Mouse (Mus musculus): ENCODE measurements around the gene Ubxn10.

Ubxn10 gene

GRCm38 (mm10) chr4:138734105-138734504, 2.9 kb downstream of the Ubxn10 start:
- DNase-seq (ENCODE audit: low spot score), result no peak

- no peak for DNase-seq (ENCODE audit: low spot score)
These were observed 7.8 kb downstream of the Ubxn10 start for GRCm38 (mm10) chr4:138729018-138729703.

GRCm38 (mm10) chr4:138725751-138726150, 11.2 kb downstream of the Ubxn10 start:
- DNase-seq (ENCODE audit: low spot score), result no peak

- DNase-seq (ENCODE audit: low spot score), result peak; percentile 27
These were observed 11.9 kb downstream of the Ubxn10 start for GRCm38 (mm10) chr4:138725127-138725461.

GRCm38 (mm10) chr4:138724354-138725126, 12.4 kb downstream of the Ubxn10 start, which contains the start of gene Pla2g2c:
Gene Pla2g2c, plus strand, starts transcription at chr4:138724792.
- no peak for DNase-seq (ENCODE audit: low spot score)

GRCm38 (mm10) chr4:138723493-138724281, 13.3 kb downstream of the Ubxn10 start:
- no peak for DNase-seq (ENCODE audit: low spot score)

GRCm38 (mm10) chr4:138719264-138719596, 17.7 kb downstream of the Ubxn10 start:
- no peak for DNase-seq (ENCODE audit: low spot score)

- no peak for DNase-seq (ENCODE audit: low spot score)
These were observed 18.2 kb downstream of the Ubxn10 start for GRCm38 (mm10) chr4:138718586-138719263.

GRCm38 (mm10) chr4:138716697-138717096, 20.3 kb downstream of the Ubxn10 start:
- DNase-seq (ENCODE audit: low spot score), result no peak

- DNase-seq (ENCODE audit: low spot score), result no peak
These were observed 22.8 kb downstream of the Ubxn10 start for GRCm38 (mm10) chr4:138714186-138714585.

GRCm38 (mm10) chr4:138712621-138713020, 24.3 kb downstream of the Ubxn10 start:
- no peak for DNase-seq (ENCODE audit: low spot score)

GRCm38 (mm10) chr4:138712096-138712495, 24.9 kb downstream of the Ubxn10 start:
- DNase-seq (ENCODE audit: low spot score), result no peak

GRCm38 (mm10) chr4:138711051-138711820, 25.7 kb downstream of the Ubxn10 start:
- no peak for DNase-seq (ENCODE audit: low spot score)

GRCm38 (mm10) chr4:138710633-138711032, 26.3 kb downstream of the Ubxn10 start:
- DNase-seq (ENCODE audit: low spot score), result no peak

GRCm38 (mm10) chr4:138709944-138710343, 27.0 kb downstream of the Ubxn10 start:
- no peak for DNase-seq (ENCODE audit: low spot score)

GRCm38 (mm10) chr4:138709246-138709645, 27.7 kb downstream of the Ubxn10 start:
- no peak for DNase-seq (ENCODE audit: low spot score)

GRCm38 (mm10) chr4:138708636-138709035, 28.3 kb downstream of the Ubxn10 start:
- DNase-seq (ENCODE audit: low spot score), result peak; percentile 67

- no peak for DNase-seq (ENCODE audit: low spot score)
These were observed 30.3 kb downstream of the Ubxn10 start for GRCm38 (mm10) chr4:138706620-138707019.

- no peak for DNase-seq (ENCODE audit: low spot score)
These were observed 32.8 kb downstream of the Ubxn10 start for GRCm38 (mm10) chr4:138704169-138704568.

GRCm38 (mm10) chr4:138703591-138703990, 33.4 kb downstream of the Ubxn10 start:
- no peak for DNase-seq (ENCODE audit: low spot score)

- no peak for DNase-seq (ENCODE audit: low spot score)
These were observed 34.4 kb downstream of the Ubxn10 start for GRCm38 (mm10) chr4:138702528-138702927.

All from urinary bladder, postnatal 25 days (tissue).